Mouse (Mus musculus): ENCODE measurements at regions not wholly inside any gene's neighbourhood (a gene's known extent, or its start where the extent isn't known, plus 50 kb on each side); places are given as distances from the start of the nearest gene placed in this dataset.
A peak's percentile ranks its signal among the peaks of the same experiment; 100 is the strongest.

- Histone ChIP-seq H3K4me3 (ENCODE audit: low read depth, low read length) (no peak overlapping the region), H3K36me3 (ENCODE audit: control insufficient read depth, insufficient read depth, low read length) (no peaks in the 10 kb centered on the region), H3K4me1 (ENCODE audit: control insufficient read depth, insufficient read depth, low read length) (no peaks in the 10 kb centered on the region), H3K4me2 (ENCODE audit: low read length) (no peak overlapping the region), H3K27ac (ENCODE audit: low read depth, low read length) (peak overlapping the region; percentile 81), H3K9ac (ENCODE audit: low read length) (no peak overlapping the region), H3K27me3 (replicated peaks; ENCODE audit: control insufficient read depth, insufficient read depth, low read length) (no peaks in the 10 kb centered on the region), H3K9me3 (replicated peaks; ENCODE audit: control insufficient read depth, low read length) (no peaks in the 10 kb centered on the region)
- DNase-seq (ENCODE audit: low spot score) (peak; percentile 73), ATAC-seq (peak; percentile 79)
- WGBS: 40% methylated on average over 9 of the region's 9 CpGs
These were observed 81.9 kb upstream of the Frmd4b start for GRCm38 (mm10) chr6:97699054-97699751.

GRCm38 (mm10) chr6:97693281-97693680 is 75.9 kb upstream of the Frmd4b start:
- H3K27me3 ChIP-seq (replicated peaks; ENCODE audit: control insufficient read depth, insufficient read depth, low read length): no peaks in the 10 kb centered on the region
- no peaks in the 10 kb centered on the region for H3K9me3 ChIP-seq (replicated peaks; ENCODE audit: control insufficient read depth, low read length)
- H3K36me3 ChIP-seq (ENCODE audit: control insufficient read depth, insufficient read depth, low read length): no peaks in the 10 kb centered on the region
- no peak overlapping the region for H3K27ac ChIP-seq (ENCODE audit: low read depth, low read length)
- H3K4me2 ChIP-seq (ENCODE audit: low read length): no peak overlapping the region
- ATAC-seq (peak; percentile 92), DNase-seq (ENCODE audit: low spot score) (peak; percentile 79)
- no peaks in the 10 kb centered on the region for H3K4me1 ChIP-seq (ENCODE audit: control insufficient read depth, insufficient read depth, low read length)
- 69% methylated on average over 8 of the region's 8 CpGs for WGBS
- H3K9ac ChIP-seq (ENCODE audit: low read length): no peak overlapping the region
- no peak overlapping the region for H3K4me3 ChIP-seq (ENCODE audit: low read depth, low read length)

GRCm38 (mm10) chr6:97691136-97691535 is 73.8 kb upstream of the Frmd4b start:
- no peak overlapping the region for H3K27ac ChIP-seq (ENCODE audit: low read depth, low read length)
- H3K36me3 ChIP-seq (ENCODE audit: control insufficient read depth, insufficient read depth, low read length): no peaks in the 10 kb centered on the region
- 84% methylated on average over 3 of the region's 3 CpGs for WGBS
- H3K4me2 ChIP-seq (ENCODE audit: low read length): no peak overlapping the region
- no peaks in the 10 kb centered on the region for H3K4me1 ChIP-seq (ENCODE audit: control insufficient read depth, insufficient read depth, low read length)
- H3K9ac ChIP-seq (ENCODE audit: low read length): no peak overlapping the region
- DNase-seq (ENCODE audit: low spot score) (no peak), ATAC-seq (no peak)
- no peaks in the 10 kb centered on the region for H3K27me3 ChIP-seq (replicated peaks; ENCODE audit: control insufficient read depth, insufficient read depth, low read length)
- H3K9me3 ChIP-seq (replicated peaks; ENCODE audit: control insufficient read depth, low read length): no peaks in the 10 kb centered on the region
- H3K4me3 ChIP-seq (ENCODE audit: low read depth, low read length): no peak overlapping the region

- DNase-seq (ENCODE audit: low spot score): peak; percentile 50
- H3K36me3 ChIP-seq (ENCODE audit: control insufficient read depth, insufficient read depth, low read length): no peaks in the 10 kb centered on the region
- 0 out of 2 replicates have a peak, but pooled peaks cover 3% of the 10 kb centered on the region for H3K4me1 ChIP-seq (ENCODE audit: control insufficient read depth, insufficient read depth, low read length)
- no peak overlapping the region for H3K4me3 ChIP-seq (ENCODE audit: low read depth, low read length)
- H3K27ac ChIP-seq (ENCODE audit: low read depth, low read length): peak overlapping the region; percentile 54; the same call in 1 of the 2 replicates
- no peak; the same call in 1 of the 2 replicates for ATAC-seq
- WGBS: 77% methylated on average over 7 of the region's 7 CpGs
- no peak overlapping the region for H3K9ac ChIP-seq (ENCODE audit: low read length)
- H3K4me2 ChIP-seq (ENCODE audit: low read length): no peak overlapping the region
- no peaks in the 10 kb centered on the region for H3K27me3 ChIP-seq (replicated peaks; ENCODE audit: control insufficient read depth, insufficient read depth, low read length)
- no peaks in the 10 kb centered on the region for H3K9me3 ChIP-seq (replicated peaks; ENCODE audit: control insufficient read depth, low read length)
These were observed 67.0 kb upstream of the Frmd4b start for GRCm38 (mm10) chr6:97684335-97684734.

- no peaks in the 10 kb centered on the region for H3K36me3 ChIP-seq (ENCODE audit: control insufficient read depth, insufficient read depth, low read length)
- no peak overlapping the region for H3K9ac ChIP-seq (ENCODE audit: low read length)
- WGBS: 31% methylated on average over 1 of the region's 1 CpGs
- no peak overlapping the region for H3K27ac ChIP-seq (ENCODE audit: low read depth, low read length)
- H3K4me2 ChIP-seq (ENCODE audit: low read length): no peak overlapping the region
- no peak overlapping the region for H3K4me3 ChIP-seq (ENCODE audit: low read depth, low read length)
- H3K4me1 ChIP-seq (ENCODE audit: control insufficient read depth, insufficient read depth, low read length): 0 out of 2 replicates have a peak, but pooled peaks cover 3% of the 10 kb centered on the region
- no peaks in the 10 kb centered on the region for H3K9me3 ChIP-seq (replicated peaks; ENCODE audit: control insufficient read depth, low read length)
- no peaks in the 10 kb centered on the region for H3K27me3 ChIP-seq (replicated peaks; ENCODE audit: control insufficient read depth, insufficient read depth, low read length)
- ATAC-seq: peak; percentile 71; the same call in 1 of the 2 replicates
- DNase-seq (ENCODE audit: low spot score): peak; percentile 77
These were observed 64.9 kb upstream of the Frmd4b start for GRCm38 (mm10) chr6:97682213-97682612.

- no peak for DNase-seq (ENCODE audit: low spot score)
These were observed 57.9 kb upstream of the Frmd4b start for GRCm38 (mm10) chr6:97675181-97675756.

GRCm38 (mm10) chr6:97666818-97667629 is 49.7 kb upstream of the Frmd4b start:
- 7% methylated on average over 5 of the region's 5 CpGs for WGBS
- DNase-seq (ENCODE audit: low spot score) (peak; percentile 92), ATAC-seq (peak; percentile 97)
- no peak overlapping the region for H3K4me3 ChIP-seq (ENCODE audit: low read depth, low read length)
- H3K27ac ChIP-seq (ENCODE audit: low read depth, low read length): peak overlapping the region; percentile 85
- H3K4me1 ChIP-seq (ENCODE audit: control insufficient read depth, insufficient read depth, low read length): peaks cover 11% of the 10 kb centered on the region
- H3K36me3 ChIP-seq (ENCODE audit: control insufficient read depth, insufficient read depth, low read length): no peaks in the 10 kb centered on the region
- H3K9me3 ChIP-seq (replicated peaks; ENCODE audit: control insufficient read depth, low read length): no peaks in the 10 kb centered on the region
- H3K27me3 ChIP-seq (replicated peaks; ENCODE audit: control insufficient read depth, insufficient read depth, low read length): no peaks in the 10 kb centered on the region
- H3K4me2 ChIP-seq (ENCODE audit: low read length): no peak overlapping the region
- no peak overlapping the region for H3K9ac ChIP-seq (ENCODE audit: low read length)

More at GRCm38 (mm10) chr6:97675181-97675756, 57.9 kb upstream of the Frmd4b start:
- Histone ChIP-seq H3K4me2 (ENCODE audit: low read length) (no peak overlapping the region), H3K27me3 (replicated peaks; ENCODE audit: control insufficient read depth, insufficient read depth, low read length) (no peaks in the 10 kb centered on the region), H3K9ac (ENCODE audit: low read length) (no peak overlapping the region), H3K4me1 (ENCODE audit: control insufficient read depth, insufficient read depth, low read length) (no peaks in the 10 kb centered on the region), H3K27ac (ENCODE audit: low read depth, low read length) (no peak overlapping the region), H3K36me3 (ENCODE audit: control insufficient read depth, insufficient read depth, low read length) (no peaks in the 10 kb centered on the region), H3K9me3 (replicated peaks; ENCODE audit: control insufficient read depth, low read length) (peaks cover 4% of the 10 kb centered on the region; the same call in 1 of the 2 replicates), H3K4me3 (ENCODE audit: low read depth, low read length) (no peak overlapping the region)
- no peak for ATAC-seq
- WGBS: 77% methylated on average over 5 of the region's 5 CpGs
